Mouse (Mus musculus): Measurements from ENCODE around the gene Phf5a.

The Phf5a gene

GRCm38 (mm10) chr15:81882348-81882747, 10.6 kb upstream of the Phf5a start:
- DNase-seq = no peak

DNA sequence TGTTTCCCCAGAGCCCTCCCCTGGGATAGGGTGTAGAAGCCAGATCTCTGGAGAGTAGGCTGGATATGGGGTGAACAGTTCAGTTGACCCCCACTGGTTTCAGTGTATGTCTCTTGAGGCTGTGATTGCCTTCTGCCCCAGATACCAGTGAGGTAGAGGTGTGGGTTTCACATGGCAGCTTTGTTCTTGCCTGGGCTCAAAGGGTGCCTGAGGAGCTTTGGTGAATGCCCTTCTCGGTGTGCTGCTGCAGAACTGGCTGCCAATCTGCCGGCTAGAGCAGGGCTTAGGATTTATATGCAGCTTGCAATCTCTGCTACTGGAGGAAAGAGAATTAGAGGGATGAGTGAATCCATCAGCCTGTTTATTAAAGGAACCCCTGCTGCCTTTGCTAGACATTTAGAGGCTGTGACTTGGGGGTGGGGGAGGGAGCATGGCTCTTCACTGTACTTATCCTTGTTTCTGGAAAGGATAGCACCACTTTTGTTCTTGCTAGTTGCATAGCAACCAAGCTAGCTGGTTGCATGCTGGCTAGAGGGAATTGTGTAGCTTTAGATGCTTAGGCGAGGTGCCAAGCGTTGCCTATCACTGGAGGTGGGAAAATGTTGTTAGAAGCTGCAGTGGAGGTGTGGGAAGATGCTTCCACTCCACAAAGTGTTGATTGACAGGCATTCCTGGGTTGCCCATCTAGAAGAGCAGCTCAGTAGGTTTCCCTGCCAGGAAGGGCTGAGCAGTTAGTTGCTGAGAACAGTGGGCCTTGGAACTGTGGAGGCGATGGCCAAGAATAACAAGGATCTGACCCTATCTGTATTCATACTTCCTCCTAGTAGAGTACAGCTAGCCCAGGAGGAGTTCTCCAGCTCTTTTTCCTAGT, 8.1 kb upstream of the Phf5a start:
- DNase-seq = no peak

GRCm38 (mm10) chr15:81872262-81873136, 788 bp upstream of the Phf5a start, which contains the start of gene Aco2:
TSS of gene Aco2 (plus strand) at chr15:81872309.
- peak; percentile 99 for DNase-seq

- DNase-seq = no peak
Measured at GRCm38 (mm10) chr15:81869985-81870384, 1.7 kb downstream of the Phf5a start.

DNA sequence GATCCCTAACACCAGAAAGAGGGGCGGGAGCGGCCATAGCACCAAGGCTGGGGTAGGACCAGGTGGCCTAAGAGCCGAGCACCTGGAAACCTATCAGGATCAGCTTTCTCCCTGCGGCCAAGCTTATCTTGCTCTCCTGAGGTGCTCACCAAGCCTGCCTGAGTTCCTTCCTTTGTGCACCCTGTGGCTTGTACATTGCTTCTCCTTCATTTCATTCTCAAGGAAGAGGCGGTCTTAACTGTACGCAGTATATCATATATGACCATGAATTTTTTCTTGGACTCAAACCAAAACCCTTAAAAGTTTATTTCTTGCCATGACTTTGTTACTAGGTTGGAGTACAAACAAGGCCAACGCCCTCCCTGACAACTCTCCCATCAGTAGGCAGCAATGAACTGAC, 7.5 kb downstream of the Phf5a start:
- DNase-seq = no peak

DNA sequence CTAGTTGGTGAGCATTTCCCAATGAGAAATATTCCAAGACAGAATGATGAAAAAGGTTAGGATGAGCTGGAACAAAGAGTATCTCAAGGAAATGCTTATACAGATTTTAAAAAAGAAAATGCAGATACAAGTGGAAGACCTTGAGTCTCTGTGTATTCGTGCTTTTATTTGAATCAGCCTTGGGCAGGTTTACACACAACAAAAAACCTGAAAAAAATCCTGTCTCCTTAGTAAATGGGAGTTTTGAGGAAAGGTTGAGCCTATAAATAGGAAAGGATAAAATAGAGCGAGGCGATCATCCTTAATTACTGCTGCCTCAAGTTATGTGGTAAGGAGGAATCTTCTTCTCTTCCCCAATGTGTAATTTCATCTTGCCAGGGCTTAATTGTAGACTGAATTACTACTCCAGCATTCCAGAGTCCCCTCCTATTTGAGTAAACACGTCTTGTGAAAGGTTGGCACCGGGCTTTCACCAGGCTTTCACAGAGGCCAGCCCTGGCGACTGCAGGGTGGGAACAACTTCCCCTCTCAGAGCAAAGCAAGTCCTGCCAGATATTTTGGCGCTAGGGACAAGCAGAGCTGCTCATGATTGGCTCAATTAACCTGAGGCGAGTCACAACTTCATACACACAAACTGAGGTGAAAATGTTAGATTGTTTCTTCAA, 11.1 kb downstream of the Phf5a start:
- DNase-seq = no peak

GRCm38 (mm10) chr15:81859330-81860255, 12.1 kb downstream of the Phf5a start:
- DNase-seq = peak; percentile 81 to 84

DNA sequence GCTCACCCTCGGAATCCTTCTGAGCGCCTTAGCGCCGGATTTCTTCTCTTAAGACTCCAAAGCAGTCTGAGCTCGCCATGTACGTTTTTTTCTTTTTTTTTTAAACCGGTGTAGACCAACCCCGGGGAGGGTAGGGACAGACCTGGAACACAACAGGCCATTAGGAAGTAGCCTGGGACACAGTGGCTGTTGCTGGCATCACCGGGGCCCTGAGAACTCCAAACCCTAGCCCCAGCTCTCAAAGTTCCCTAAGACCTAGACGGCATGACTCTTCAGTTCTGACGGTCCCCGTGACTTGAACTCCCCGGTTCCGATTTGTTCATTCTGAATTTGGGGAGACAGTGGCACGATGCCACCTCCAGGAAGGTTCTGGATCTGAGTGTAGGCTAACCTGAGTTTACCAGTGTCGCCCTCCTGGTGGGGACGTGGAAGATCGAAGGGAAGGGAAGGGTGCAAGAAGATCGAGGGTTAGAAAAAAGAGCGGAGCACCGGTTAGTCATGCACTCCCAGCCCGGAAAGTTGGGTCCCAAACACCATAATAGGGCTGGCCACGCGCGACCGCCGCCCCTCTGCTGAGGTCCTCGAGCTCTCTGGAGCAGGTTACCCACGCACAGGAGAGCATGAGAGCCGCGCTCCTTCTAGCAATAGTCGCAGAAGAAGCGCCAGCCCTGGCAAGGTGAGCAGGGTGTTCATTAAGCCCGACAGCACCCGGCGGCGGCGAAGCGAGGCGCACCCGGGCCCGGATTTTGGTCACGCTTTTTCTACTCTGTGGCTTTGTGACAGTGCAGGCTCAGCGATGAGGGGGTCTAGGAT, 13.0 kb downstream of the Phf5a start, which contains the start of gene Tob2:
Gene Tob2 (minus strand): TSS at position 280 of the 813 bp plus-strand sequence.
- DNase-seq = peak; percentile 74 to 78

DNA sequence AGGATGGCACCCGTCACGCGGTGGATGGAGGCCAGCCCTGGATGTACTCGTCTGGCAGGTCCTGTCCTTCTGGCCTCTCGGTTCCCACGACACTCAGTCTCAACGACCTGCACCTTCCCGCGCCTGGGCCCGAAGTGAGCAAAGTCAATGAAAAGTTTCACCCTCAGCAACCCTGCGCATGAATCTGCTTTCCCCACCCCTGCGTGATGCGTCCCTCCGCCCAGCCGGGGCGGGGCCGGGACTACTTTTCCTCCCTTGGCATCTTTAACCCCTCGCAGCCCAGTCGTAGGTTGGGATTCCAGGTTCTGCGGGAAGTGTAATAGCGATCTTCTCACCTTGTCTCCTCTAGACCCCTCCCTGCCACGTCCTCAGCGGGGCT, 13.6 kb downstream of the Phf5a start:
- DNase-seq = peak; percentile 93 to 97

DNA sequence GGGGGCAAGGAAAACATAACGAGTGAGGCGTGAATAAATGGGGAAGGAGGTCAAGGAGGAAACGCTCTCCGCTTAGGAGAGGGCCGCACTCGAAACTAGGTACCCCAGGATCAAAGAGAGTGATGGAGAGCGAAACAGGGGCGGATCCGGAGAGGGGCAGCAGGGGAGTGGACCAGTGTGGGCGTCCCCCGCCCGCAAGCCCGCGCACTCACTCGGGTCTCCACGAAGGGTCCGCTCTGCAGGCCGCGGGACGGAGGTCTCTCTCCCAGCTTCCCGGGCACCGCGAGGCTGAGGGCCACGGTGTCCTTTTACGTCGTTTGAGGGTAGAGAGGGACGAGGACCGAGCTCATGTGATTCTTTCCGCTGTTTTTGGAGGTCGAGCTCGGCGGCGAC, 14.0 kb downstream of the Phf5a start:
- peak in 1 of 2 experiments; percentile 74 for DNase-seq

- DNase-seq = peak; percentile 27 to 30
Measured at GRCm38 (mm10) chr15:81856938-81857723, 14.6 kb downstream of the Phf5a start.

- DNase-seq = peak; percentile 73 to 84
Measured at GRCm38 (mm10) chr15:81856030-81856790, 15.5 kb downstream of the Phf5a start.

GRCm38 (mm10) chr15:81853081-81853480, 18.6 kb downstream of the Phf5a start:
- DNase-seq = no peak

GRCm38 (mm10) chr15:81852411-81853000, 19.2 kb downstream of the Phf5a start:
- no peak for DNase-seq

GRCm38 (mm10) chr15:81851375-81851774, 20.3 kb downstream of the Phf5a start:
- peak; percentile 33 to 40 for DNase-seq

DNA sequence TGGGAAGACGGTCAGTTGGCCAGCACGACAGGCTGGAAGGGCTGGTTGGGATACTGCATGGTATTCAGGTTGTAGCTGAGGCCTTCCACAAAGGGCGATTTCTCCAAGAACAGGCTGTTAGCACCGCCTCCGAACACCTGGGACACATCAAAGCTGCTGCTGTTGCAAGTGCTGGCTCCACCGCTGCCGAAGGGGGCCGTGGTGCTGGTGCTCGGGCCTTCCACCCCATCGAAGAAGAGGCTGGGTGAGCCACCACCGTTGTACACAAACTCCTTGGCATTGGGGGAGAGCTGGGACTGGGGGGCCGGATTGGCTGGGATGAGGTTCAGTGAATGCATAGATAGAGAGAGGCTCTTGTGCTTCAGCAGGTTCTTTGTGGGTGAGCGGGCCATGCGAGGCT, 21.0 kb downstream of the Phf5a start:
- peak; percentile 47 to 67 for DNase-seq

DNA sequence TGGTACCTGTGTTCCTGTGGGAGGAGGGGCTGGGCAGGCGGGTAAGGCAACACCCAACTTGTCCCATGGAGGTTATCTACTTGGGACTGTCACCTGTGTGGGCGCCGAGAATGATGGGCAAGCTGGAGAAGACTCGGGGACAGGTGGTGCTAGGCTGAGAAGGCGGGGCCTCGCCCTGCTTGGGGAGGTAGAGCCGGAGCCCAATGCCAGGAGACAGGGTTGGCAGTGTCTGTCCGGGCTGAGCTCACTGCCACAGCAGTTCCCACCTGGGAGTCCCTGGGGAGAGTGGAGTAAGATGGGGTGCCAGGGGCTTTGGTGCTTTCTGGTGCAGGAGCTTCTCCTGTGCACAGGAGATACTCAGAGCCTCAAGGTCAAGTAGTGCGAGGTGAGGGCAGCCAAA, 22.6 kb downstream of the Phf5a start:
- DNase-seq = peak in 1 of 2 experiments; percentile 33

DNA sequence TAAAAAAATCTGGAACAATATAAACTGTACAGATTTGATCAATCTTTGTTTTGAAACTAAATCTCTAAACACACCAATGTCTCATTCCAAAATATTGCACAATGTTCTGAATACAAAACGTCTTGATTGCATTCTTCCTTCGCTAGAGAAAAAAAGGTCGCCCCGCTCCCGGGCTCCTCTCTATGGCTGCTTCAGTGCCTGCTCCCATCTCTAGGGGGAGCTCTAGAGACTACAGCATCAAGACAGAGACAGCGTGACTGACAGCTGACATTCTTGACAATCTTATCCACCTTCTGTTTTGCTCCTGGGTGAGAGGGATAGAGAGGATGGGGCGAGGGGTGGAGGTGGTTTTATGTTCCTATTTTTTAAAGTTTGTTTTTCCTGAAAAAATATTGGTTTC, 23.4 kb downstream of the Phf5a start:
- peak; percentile 70 to 71 for DNase-seq

DNA sequence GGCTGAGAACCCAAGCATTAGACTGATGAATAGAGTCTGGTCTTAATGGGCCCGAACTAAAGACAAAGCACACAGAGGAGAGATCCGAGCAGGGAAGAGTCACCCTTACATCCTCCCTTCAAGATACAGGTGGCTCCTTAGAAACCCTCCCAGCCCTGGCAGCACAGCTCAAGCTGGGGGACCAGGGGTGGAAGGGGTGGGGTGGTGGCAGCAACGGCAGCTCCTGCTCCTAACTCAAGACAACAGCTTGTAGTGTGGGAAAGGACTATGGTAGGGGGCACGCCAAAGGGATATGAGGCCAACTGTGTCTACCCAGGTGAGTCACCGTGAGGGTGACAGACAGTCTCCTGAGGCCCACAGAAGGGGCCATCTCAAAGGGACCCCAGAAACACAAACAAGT, 23.9 kb downstream of the Phf5a start:
- DNase-seq = no peak

All from thymus, postnatal 36 days (tissue).